Mouse (Mus musculus): ENCODE results near the gene BC024978.

Gene BC024978

DNA sequence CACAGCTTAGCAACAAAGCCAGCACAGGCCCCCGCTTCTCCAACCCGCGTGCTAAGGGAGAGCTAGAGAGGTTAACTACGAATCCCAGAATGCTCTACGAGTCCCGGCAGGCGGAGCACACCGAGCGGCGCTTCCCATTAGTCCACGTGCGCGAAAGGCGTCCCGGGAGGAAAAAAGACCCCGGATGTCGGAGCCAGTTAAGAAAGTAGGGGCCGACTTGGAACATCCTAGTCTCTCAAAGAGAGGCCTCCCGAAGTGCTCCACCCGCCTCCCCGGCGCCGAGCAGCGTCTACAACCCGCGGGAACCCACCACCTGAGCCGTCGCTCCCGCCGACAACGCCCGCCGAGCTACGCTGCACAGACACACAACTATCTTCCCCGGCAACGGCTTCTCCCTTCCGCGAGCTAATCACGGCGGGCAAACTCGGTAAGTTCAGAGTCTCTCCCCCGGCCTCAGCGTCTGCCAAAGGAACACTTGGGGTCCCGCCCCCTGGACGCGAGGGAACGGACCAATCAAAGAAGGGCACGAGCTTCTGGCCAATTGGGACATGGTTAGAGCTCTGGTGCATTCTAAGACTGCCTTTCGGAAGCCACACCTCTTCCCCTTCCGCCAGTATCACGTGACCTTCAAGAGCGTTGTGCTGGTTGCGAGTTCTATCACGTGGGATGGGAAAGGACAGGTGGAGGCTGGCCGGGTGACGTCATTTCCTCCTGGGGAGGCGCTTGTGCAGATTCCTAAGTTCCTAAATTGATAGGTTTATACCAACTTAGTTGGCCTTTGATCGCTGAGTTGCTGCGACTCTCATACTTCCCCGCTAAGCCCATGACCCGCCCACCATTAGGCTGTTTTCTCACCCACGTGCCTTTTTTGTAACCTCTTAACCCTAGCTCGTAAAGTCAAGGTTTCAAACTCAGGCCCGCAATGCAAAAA, at the start of gene BC024978, which contains the start of gene Snrpa:
TSS of gene BC024978 (plus strand) at position 101 of the 931 bp plus-strand sequence.
TSS of gene Snrpa (minus strand) at position 591 of the 931 bp plus-strand sequence.
- peak; percentile 88 for DNase-seq (ENCODE audit: low spot score)

DNA sequence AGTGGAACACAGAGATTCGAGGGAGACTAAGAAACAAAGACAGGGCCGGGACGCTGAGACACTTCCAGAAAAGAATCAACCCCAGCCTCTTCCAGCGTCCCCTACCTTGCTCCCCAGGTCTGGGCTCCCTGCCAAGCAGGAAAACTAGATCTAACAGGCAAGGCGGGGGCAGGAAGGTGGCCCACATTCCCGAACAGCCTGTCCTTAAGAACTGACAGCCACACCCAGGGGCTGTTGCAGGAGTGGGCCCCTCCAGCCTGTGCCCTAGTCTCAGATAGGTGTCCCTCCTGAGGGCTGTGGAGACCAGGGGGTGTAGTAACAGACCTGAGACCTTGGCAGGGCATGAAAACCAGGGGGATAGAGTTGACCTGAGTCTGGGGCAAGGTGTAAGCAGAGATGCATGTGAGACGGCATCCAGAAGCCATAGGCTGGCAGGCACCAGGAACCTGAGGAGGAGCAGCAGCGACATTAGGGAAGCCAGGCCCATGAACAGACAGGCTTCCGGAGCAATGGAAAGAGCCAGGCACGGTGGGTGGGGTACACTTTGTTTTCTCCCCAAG, 42.3 kb upstream of the BC024978 start, which contains the start of gene Cyp2t4:
TSS of gene Cyp2t4 (plus strand) at position 510 of the 560 bp plus-strand sequence.
- DNase-seq (ENCODE audit: low spot score), result no peak

DNA sequence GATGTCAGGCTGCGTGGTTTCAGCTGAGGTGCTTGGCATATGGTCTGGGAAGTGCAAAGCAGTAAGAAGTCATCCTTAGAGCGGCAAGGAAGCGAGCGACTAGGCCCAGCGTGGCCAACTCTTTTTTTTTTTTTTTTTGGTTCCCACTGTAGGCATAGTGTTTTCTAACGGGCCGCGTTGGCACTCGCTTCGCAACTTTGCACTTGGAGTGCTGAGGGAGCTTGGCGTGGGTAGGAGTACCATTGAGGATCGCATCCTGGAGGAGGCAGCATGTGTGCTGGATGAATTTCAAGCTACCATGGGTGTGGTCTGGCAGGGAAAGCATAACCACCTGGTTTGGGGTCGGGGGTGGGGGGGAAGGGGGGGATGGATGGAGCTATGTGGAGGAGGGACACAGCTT, 39.6 kb upstream of the BC024978 start:
- no peak for DNase-seq (ENCODE audit: low spot score)

DNA sequence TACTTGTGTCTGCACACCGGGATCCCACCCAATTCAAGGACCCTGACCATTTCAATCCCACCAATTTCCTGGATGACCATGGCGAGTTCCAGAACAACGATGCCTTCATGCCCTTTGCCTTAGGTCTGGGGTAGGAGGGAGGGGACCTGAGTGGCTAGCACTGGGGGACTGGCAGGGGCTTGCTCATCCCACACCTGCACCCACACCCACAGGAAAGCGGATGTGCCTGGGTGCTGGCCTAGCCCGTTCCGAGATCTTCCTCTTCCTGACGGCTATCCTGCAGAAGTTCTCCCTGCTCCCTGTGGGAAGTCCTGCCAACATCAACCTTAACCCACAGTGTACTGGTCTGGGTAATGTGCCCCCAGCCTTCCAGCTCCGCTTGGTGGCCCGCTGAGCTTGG, 37.4 kb upstream of the BC024978 start:
- no peak for DNase-seq (ENCODE audit: low spot score)

DNA sequence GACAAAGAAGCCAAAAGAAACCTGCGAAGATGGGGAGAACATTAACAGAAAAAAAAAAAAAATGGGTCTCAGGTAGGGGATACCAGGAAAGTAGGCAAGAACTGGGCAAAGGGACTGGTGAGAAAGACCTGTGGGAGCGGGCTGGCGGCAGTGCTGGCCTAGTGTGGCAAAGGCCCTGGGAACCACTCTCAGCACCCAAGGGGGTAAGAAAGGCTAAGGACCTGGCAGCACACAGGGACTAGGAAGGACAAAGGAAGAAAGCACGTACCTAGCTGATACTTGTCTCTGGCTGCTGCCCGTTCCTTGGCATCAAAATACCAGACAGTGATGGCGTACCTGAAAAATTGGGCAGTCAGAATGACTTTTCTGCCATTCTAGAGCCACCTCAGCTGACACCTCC, 36.3 kb upstream of the BC024978 start:
- DNase-seq (ENCODE audit: low spot score), result no peak

DNA sequence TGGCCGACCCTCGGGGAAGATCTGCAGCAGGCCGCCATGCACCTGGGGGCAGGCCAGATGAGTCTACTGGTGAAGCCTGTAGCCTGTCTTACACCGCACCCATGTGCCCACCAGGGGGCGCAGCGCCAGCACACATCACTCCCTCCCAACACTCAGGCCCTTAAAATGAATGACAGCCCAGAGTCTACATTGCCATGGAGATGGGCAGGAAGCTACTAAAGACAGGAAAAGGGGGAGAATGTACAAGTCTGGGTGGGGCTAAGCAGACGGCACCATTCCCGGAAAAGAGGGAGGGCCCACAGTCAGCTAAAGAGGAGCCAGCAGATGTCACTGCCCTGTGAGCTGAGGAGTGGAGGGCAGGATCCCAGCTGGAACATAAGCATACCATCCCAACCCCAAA, 35.7 kb upstream of the BC024978 start:
- peak; percentile 77 for DNase-seq (ENCODE audit: low spot score)

DNA sequence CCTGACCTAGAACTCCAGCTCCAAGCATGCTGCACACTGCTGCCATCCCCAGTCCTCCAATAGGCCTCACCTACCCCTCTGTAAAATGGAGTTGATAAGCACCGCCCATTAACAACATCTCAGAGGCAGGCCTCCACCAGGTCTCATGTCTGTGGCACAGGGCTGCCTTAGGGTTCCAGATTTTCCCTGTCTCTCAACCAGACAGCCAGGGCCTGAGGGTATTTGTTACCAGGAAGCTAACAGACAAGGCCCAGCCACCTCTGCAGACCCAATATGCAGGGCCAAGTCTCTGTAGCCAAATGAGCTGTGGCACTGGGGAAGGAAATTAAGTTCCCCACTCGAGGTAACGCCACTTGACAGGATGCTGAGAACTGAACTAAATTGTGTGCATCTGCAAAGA, 34.7 kb upstream of the BC024978 start:
- no peak for DNase-seq (ENCODE audit: low spot score)

DNA sequence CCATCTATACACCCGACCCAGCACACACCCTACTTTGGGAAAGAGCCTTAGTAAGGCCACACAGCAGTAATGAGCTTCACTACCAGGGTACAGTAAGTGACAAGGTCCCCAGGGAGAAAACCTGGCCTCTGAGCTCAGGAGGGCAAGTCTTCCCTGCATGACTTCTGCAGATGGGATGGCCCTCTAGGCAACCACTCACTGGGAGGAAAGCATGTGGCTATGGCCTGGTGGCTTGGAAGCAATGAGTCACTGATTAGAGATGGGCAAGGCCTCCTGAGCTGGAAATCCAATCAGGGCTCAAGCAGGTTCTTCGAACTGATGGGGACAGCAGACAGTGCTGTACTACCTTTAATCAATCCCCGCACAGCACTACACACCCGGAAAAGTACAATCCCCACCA, 33.8 kb upstream of the BC024978 start:
- DNase-seq (ENCODE audit: low spot score), result no peak

DNA sequence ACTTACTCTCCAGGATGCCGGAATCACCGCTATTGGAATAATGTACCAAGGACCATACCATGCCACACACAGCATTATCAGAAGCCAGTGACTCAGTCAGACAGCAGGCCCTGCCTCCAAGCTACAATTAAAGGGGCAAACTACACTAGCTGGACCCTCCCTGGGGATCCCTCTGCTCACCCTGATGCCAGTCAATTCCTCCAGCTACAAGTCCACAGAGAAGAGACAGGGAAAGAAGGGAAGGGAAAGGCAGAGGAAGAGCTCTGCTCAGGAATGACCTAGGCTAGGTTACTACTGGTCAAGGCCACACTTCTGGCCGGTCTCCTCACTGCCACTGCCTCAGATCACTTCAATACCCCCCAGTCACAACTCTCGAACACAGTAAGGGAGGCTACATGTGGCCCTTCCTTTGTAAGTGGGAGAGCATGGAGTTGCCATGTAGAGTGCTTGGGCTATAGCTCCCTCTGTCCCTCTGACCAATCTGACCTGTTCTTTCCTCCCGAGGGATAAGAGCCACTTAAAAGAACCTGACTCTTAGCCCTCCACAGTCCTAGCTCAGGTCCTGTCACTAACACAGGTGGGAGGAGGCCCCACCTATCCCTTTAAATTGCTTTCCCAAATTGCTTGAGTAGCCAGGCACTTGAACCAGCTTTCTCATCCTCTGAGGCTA, 32.7 kb upstream of the BC024978 start:
- no peak for DNase-seq (ENCODE audit: low spot score)

DNA sequence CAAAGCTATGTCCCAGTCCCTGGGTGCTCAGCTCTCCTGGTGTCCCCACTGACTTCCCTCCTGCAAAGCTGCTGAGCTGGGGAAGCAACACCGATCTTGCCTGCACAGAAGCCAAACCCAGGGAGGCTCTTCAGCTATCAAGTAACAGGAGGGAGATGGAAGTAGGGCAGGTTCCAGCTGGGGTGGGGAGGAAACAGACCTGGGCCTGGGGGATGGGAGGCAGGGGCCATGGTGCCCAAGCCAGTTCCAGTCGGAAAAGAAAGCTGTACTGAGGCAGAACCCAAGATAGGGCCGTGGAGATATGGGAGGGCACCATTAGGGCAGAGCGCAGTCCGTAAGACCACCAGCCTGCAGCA, 32.2 kb upstream of the BC024978 start:
- DNase-seq (ENCODE audit: low spot score), result no peak

DNA sequence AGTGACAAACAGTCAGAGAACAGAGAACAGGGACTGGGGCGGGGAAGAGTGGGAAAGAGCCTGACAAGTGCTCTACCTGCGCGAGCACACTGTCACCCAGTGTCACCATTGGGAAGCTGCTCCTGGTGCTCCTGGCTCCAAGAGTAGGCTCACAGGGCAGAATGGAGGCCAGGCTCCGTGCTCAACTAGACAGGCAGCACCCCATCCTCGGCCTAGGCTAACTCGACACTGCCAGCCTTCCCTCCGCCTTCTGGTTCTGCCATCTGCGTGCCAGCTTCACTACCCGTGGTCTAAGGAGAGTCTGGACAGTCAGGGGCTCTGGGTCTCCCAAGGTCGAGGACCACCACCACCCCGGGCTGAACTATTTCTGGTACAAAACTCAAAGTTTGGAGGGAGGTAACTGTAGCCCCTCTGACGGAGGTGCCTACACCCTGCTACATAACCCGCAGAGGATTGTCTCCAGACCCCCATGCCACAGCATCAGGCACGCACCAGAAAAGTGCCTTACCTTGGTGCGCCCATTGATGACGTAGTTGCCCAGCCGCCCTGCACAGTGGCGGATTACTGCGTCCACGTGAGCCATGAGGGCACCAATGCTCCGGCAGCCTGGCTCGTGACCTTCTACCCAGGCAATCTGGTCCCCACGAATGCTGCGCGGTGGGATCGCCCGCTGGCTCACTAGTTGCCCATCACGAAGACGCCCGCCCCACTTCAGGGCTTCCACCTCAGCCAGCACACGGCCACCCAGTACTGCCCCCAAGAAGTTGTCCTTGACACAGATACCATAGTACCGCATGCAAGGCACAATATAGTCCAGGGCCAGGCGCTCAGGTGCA, 31.3 kb upstream of the BC024978 start:
- no peak for DNase-seq (ENCODE audit: low spot score)

DNA sequence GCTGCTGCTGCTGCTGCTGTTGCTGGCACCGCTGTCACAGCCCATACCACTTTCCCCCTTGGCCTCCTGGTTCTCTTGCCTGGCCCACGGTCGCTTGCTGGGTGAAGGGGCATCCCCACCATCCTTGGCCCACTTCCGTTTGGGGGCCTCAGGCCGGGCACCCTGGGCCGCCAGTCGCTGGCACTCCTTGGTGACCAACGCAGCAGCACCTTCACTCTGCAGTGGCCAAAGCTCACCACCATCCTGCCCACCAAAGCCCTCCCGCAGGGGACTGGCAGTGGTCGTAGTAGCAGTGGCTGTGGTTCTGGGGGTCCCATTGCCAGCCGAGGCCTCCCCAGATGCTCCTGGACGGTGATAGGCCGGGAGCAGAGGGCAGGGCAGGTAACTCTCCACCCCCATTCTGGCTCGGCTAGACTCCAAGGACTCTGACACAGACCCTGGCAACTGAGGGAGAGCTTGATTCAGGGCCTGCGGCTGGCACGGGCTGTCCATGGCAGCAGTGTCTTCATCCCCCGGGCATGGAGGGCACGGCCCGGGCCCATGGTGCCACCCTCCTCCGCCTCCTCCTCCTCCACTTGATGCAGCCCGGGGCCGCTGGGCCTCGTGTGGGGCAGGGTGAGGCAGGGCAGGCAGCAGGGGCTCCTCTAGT, 30.4 kb upstream of the BC024978 start:
- DNase-seq (ENCODE audit: low spot score), result no peak

DNA sequence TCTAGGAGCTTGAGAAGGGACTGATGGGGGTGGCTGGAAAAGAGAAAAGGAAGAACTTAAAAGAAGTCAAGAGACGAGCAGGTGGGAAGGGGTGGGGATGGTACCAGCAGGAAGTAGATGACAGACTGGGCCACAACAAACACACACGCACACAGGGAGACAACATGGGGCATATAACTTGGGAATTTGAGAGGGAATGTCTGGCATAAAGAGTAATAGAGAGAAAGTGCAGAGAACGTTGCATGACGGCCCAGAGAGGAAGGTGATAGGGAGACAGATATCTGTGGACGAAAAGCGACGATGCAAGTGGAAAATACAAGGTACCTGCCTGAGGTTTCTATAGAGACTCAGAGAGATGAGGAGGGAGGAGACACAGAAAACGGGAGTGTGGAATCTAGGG, 29.9 kb upstream of the BC024978 start:
- DNase-seq (ENCODE audit: low spot score), result no peak

DNA sequence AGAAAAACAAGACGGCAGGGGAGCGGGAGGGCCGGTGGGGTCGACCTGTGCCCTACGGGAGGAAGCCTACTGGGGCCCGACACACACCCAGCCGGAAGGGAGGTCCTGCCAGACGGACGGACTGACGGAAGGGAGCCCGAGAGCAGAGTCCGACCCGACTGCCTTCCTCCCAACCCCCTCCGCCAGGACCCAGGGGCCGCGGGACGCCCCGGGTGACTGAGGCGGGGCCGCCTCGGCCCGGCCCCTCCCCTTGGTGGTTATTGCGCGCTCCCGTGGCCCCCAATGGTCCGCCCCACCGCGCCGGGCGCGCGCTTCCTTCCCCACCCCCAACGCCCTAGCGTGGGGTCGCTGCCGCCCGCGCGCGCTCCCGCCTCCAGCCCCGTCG, 29.4 kb upstream of the BC024978 start:
- peak; percentile 76 for DNase-seq (ENCODE audit: low spot score)

DNA sequence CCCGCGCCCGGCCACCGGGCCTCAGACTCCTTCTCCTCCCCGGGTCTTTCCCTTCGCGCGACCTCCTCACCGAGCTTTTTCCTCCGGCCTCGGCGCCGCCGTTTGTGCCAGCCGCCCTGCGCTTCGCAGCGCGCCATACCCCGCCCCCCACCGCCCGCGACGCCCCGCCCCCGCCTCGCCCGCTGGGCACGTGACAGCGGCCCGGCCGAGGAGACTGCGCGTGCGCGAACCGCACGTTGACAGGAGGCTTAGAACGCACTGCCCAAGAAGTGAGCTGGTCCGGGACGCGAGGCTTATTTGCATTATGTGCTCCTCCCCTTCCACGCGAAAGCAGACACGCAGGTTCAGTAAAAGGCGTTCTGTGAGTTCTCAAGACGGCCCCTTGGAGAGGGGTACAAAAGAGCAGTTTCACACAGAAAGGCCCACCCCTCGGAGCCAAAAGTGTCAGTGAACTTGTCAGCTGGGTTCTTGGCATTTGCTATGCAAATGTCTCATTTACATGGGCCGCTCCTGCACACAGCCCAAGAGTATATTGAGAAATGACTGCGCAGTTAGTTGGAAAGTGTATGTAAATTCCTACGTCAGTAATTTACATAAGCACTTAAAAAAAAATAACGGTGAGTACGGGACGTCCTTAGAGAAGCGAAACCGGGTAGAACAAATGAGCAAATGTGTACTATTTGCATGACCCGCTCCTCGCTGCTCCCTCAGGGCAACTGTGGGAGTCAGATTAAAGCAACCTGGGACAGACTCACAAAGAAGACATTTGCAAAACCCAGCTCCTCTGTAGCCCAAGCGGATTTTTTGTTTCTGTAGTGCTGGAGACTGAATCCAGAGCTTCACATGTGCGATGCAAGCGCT, 28.7 kb upstream of the BC024978 start, which contains the start of gene Egln2:
TSS of gene Egln2 (minus strand) at position 189 of the 861 bp plus-strand sequence.
- DNase-seq (ENCODE audit: low spot score), result peak; percentile 91

DNA sequence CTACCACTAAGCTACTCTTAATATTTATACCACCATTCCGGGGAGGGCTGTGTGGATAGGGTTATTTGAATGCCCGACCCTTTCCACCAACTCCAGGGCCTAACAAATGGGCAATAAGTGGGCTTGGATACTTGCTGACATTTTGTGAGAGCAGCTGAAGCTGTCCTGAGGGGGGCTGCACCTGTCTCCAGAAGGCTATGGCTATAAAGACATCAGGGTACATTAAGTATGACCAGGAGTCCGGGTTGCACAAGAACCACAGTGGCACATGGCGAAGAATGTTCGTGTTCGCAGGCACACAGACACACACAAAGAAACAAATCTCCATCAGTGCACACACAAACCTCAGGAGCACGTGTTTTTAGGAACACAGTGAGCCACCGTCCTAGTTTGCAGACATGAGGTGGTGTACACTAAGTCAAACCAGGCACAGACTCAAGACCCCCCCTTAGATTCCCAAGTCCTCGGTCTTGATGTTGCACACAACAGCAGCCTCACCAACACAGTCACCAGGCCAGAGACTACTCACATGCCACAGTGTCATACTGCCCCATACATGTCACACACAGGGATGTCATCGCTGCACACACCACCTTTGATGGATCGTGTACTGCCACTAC, 28.0 kb upstream of the BC024978 start:
- no peak for DNase-seq (ENCODE audit: low spot score)

DNA sequence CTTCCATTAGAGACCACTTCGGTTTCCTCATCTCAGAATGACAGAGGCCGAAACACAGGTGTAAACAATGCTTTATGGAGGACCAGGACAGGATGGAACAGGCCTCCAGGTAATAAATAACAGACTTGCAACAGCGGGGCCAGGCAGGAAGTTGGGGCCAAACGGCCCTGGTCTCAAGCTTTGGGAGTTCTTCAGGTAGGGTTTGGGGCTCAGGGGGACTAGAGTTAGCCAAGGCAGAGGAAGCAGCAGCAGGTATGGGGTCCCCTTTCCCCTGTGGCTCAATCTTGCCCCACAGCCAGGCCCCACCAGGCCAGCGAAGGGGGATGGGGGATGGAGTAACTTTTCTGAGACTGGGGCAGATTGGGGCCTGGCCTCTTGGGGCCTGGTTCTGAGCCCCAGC, 27.2 kb upstream of the BC024978 start:
- no peak for DNase-seq (ENCODE audit: low spot score)

DNA sequence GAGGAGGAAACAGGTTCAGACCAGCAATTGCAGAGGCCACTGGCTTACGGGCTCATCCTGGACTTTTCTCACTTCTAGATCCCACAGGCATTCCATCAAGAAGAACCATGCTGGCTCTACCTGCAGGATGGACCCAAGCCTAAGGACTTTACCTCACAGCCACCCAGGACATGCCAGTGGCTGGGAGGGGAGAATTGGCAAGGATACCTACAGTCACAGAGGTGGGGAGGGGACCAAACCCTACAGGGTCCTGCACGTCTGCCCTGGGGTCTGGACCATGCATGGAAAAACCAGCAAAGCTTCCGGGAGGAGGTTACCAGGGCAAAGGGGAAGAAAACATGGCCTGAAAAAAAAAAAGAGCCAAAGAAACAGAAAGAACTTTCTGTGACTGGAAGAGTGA, 24.6 kb upstream of the BC024978 start:
- DNase-seq (ENCODE audit: low spot score), result no peak

DNA sequence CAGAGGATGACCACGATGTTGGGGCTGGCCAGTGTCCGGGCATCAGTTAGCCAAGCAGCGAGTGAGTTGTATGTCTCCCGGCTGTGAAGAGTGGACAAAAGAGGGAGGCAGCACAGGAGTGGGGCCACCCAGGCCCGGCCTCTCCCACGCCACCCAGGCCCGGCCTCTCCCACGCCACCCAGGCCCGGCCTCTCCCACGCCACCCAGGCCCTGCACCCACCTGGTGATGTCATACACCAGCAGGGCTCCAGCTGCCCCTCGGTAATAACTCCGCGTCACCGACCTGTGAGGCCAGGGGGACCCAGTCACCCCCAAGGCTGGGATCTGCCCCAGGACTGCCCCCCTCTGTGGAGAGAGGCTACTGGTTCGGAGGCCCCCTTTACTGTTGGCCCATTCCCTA, 21.1 kb upstream of the BC024978 start:
- DNase-seq (ENCODE audit: low spot score), result no peak

DNA sequence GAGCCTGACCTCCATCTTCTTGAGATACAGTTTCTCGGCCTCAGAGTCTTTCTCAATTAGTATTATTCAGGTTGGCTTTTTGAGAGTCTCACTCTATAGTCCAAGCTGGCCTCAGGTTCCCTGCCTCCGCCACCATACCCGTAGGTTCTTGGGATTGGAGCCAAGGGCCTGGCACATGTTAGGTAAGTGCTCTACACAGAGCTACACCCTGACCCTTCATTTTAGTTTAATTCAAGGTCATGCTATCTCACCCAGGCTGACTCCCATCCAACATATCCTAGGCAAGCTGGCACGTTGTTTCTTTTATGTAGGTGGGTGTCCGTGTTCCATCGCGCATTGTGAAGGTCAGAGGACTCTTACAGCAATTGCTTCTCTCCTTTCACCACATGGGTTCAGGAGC, 20.7 kb upstream of the BC024978 start:
- no peak for DNase-seq (ENCODE audit: low spot score)
